Mouse (Mus musculus) brain, adult 2 months (tissue): ENCODE data around the gene Spopl.
"Not testable (repeated sequence)": the region's sequence is repeated elsewhere in the genome, so short reads cannot be mapped to it uniquely, and the experiment has no call there.

Source experiments
- DNase-seq: peaks from one replicate; pipeline ENCODE4 v3.0.0; 2011; ENCODE audit warnings: low read depth, low spot score

Gene Spopl

GRCm38 (mm10) chr2:23571302-23572156 lies at the start of gene Spopl:
Gene Spopl (minus strand): TSS chr2:23572106.
- DNase-seq: peak; percentile 94

- DNase-seq: no peak
Measured at GRCm38 (mm10) chr2:23620128-23620527, 48.2 kb upstream of the Spopl start.

- no peak for DNase-seq
Measured at GRCm38 (mm10) chr2:23617989-23618388, 46.1 kb upstream of the Spopl start.

GRCm38 (mm10) chr2:23605391-23605790 lies 33.5 kb upstream of the Spopl start:
- DNase-seq: peak; percentile 54

DNA sequence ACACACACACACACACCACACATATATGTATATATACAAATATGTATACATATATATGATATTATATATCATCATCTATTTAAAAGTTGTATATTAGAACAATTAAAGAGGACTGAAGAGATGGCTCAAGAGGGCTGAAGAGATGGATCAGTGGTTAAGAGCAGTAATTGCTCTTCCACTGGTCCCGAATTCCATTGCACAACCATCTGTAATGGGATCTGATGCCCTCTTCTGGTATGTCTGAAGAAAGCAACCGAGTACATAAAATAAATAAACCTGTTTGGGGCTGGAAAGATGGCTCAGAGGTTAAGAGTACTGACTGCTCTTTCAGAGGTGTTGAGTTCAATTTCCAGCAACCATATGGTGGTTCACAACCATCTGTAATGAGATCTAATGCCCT lies 16.9 kb upstream of the Spopl start:
- DNase-seq: no peak

- DNase-seq: not testable (repeated sequence)
Measured at GRCm38 (mm10) chr2:23572157-23572532, 239 bp upstream of the Spopl start.

DNA sequence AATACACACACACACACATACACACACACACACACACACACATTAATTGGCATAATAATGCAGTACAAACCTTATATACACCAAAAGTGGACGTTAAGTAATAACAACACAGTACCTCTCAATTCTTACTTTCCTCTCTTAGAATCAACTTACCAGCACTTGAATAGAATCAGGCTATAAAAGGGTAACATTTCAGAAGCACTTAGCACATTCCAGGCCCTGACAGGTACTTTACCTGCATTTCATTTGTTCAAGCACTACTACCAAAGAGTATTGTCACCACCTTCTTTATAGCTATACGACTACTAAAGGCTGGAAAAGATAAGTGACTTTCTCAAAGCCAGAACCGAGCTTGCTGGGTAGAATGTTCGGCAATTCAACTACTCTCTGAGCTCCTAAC lies 1.3 kb downstream of the Spopl start:
- DNase-seq: no peak

DNA sequence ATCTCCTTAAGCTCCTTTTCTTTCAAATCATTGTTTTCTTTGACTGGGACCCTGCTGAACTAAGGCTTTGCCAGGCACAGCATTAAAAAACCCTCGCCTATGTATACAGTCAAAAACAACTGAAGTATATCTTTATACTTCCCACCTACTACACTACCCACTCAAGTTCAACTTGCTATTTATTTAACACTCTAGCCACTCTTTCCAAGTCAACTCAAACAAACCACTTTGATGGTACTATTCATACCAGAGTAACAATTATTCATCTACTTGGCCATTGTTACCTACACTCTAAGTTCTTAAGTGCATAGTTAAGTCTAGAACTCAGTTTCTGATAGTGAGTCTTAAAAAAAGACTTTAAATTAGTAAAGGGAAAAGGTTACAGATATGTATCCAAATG lies 3.1 kb downstream of the Spopl start:
- no peak for DNase-seq

- no peak for DNase-seq
Measured at GRCm38 (mm10) chr2:23565081-23565801, 6.7 kb downstream of the Spopl start.

DNA sequence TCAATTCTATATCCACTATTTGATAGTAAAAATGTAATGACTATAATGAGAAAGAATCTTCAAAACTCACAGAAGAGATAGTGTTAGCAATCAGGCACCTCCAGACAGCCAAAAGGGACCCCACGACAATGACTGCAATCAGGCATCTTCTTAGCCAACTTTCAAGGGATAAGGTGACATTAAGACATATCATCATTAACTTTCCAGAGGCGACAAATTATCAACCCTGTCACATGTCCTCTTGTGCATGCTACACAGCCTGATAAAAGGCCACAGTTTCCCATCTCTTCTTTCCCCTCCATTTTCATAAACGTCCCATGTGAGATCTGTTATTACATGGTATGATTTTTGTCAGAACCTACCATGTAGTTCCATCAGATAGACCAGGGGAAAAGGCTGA lies 9.0 kb downstream of the Spopl start:
- no peak for DNase-seq

GRCm38 (mm10) chr2:23559186-23559585 lies 12.7 kb downstream of the Spopl start:
- no peak for DNase-seq

GRCm38 (mm10) chr2:23551235-23551634 lies 20.7 kb downstream of the Spopl start:
- no peak for DNase-seq

- no peak for DNase-seq
Measured at GRCm38 (mm10) chr2:23547220-23547619, 24.7 kb downstream of the Spopl start.

DNA sequence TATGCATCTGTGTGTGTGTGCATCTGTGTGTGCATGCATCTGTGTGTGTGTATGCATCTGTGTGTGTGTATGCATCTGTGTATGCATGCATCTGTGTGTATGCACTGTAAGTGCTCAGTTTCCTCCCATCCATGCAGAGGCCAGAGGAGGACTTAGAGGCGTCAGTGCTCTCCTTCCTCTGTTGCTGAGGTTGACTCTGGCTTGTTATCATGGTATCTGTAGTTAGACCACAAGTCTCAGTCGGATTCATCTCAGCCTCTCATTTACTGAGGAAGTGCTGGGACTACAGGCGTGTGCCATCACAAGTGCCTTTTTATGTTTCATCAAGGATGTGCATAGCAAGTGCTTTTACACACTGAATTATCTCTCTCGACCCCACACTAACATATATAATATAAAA lies 31.9 kb downstream of the Spopl start:
- DNase-seq: no peak

GRCm38 (mm10) chr2:23527717-23528116 lies 44.2 kb downstream of the Spopl start:
- DNase-seq: not testable (repeated sequence)

DNA sequence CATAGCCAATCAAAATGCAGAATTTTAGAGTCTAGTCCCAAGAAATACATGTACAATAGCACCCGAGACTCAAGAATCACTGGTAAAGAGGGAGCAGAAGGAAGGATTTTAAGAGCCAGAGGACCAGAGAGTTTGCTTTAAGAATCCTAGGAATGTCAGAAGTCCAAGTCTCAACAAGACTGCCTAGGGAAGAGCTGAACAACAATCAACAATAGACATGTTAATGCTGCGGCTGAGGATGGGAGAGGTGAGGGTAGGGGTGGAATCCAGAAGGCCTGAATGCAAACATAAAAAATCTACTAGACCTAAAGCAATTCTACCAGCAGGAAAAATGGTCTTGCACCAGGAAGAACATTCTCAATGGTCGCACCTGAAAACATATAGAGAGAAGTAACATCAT lies 66.8 kb downstream of the Spopl start:
- no peak for DNase-seq

GRCm38 (mm10) chr2:23481715-23482114 lies 90.2 kb downstream of the Spopl start:
- no peak for DNase-seq

DNA sequence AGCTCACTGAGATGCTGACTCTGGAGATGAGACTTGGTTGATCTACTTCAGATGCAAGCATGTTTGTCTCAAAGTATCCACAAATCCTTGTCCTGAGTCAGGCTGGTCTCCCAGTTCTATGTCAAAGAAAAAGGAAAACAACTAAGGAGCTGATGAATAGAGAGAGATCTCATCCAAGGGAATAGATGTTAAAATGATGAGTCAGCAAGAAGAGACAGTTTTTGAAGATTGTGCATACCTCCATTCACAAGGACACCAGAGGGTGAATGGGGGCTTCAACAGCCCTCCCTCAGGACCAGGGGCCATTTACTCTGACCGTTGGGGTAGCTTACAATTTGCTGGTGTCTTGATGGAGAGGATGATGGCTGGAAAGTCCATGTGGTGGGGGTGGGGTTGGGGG lies 104.4 kb downstream of the Spopl start:
- DNase-seq: no peak

GRCm38 (mm10) chr2:23457452-23457851 lies 114.5 kb downstream of the Spopl start:
- no peak for DNase-seq
